Mouse (Mus musculus) left cerebral cortex, postnatal 25 days (tissue): ENCODE results near the gene Nfkbia. TPM values are rescaled to one million over a fixed set of nuclear protein-coding genes. Genes with fewer than 3 reads are reported as not detected.

ENCODE experiments used
- DNase-seq, 2 experiments: peaks; one replicate each; pipeline ENCODE4 v3.0.0; 2022; ENCODE audit warnings: low spot score in 2 of 2, mixed read lengths in 1 of 2
- intact Hi-C: fragments of 180-260 bp; cut with DNase I; formaldehyde crosslinking; loops from one replicate; pipeline ENCODE4 v1.15.1; 2025
- total RNA-seq, 2 experiments: library from RNA; stranded (reverse); gene quantifications; 2 replicates each; pipeline ENCODE4 v1.2.3; 2021

Nfkbia gene
- total RNA-seq = 10 to 100 TPM; 28.5 to 31.7 TPM

DNA sequence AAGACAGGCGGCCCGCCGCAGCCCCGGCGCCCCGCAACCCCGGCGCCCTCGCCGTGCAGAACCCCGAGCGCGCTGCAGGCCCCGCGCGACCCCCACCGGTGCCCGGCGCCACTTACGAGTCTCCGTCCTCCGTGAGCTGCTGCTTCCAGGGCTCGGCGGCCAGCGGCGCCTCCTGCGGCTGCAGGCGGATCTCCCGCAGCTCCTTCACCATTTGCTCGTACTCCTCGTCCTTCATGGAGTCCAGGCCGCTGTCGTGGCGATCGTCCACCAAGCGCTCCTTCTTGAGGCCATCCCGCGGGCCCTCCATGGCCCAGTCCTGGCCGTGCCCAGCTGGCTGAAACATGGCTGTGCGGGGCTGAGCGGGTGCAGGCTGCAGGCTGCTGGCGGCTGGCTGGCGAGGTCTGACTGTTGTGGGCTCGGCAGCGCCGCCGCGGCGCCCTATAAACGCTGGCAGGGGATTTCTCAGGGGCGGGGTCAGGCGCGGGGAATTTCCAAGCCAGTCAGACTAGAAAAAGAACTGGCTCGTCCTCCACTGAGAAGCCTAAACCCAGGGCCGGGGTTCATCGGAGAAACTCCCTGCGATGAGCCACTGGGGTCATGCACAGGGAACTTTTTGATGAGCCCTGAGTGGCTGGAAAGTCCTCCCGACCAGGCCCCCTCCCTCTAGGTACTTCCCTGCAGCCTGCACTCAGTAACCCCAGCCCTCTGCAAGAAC is at the start of gene Nfkbia:
Gene Nfkbia, minus strand, starts transcription at position 464 of the 715 bp plus-strand sequence.
- peak; percentile 90 to 92 for DNase-seq
- intact Hi-C loops = loop anchor here (1.0 kb wide), 2 partner anchors 46 to 94 kb away; no protein-coding TSS in a partner anchor

DNA sequence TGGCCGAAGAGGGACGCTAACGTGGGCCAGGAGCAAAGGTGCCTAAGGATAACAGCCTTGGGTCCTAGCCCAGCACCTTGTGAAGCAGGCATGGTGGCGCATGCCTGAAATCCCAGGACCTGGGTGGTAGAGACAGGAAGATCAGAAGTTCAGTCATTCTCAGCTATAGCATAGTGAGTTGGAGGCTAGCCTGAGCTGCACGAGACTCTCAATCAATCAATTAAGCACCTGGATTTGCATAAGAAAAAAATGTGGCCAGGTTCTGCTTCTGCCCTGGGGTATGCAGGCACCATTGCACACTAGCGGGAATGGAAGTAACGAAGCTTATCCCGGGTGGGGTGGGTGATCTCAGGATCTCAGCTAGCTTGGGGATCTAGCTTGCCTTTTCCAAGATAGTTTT is 46.7 kb upstream of the Nfkbia start:
- intact Hi-C loops = no loop called here
- no peak for DNase-seq

DNA sequence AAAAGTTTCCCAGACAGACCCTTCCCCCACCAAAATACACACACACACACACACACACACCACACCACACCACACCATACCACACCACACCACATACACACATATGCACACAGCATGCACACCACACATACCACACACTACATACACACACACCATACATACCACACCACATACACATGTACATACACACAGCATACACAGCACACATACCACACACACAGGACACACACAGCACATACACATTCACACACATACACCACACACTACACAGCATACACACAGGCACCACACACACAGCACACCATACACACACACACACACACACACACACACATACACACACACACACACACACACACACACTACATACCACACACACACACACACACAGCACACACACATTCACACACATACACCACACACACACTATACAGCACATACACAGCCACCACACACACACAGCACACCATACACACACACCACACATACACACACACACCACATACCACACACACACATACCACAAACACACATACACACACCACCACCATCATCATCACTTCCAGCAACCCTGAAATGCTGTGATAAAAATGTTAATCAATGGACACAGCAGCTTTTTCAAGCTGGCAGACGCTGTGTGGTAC is 46.0 kb upstream of the Nfkbia start:
- DNase-seq = no peak
- intact Hi-C loops = no loop called here

DNA sequence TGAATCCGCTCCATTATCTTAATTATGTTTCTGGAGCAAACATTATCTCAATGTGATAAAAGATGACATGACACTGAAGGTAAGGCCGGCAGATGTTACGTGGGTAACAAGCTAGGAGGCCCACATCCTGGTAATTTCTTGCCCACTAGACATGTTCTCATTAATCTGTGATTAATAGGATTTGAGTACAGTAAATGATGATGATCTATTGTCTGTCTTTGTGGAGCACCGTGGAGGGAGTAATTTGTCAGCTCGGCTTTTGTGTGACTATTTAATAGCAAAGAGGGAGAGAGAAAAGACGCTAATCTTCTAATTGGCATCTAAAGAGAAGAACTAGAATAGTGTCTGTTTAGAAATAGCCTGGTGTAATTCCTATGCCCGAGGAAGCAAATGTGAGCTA is 45.3 kb upstream of the Nfkbia start:
- intact Hi-C loops = no loop called here
- DNase-seq = no peak

DNA sequence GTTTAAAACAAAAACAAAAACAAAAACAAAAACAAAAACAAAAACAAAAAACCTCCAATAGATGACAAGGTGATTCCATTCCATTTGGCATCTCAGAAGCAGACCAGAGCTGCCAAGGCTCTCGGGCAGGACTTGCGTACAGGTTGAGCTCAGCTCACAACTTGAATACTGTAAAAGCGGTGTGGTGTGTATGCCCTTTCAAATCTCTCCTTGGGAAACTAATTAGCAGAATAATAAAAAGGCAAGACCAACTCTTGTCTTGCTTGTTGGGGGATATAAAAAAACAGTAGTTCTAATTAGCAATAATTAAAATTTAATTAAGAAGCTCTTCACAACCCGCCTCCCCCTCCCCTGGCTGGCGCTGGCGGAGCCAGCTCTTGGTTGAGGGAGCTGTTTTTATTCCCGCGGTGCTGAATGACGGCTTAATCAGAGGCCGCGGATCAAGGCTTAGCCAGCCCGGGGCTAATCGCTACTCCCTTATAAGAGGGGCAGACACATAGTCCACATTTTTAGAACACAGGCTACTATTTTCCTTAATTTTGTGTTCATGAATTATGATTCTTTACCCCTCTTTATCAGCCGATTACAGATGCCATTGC is 44.2 kb upstream of the Nfkbia start:
- no peak for DNase-seq
- intact Hi-C loops = no loop called here

DNA sequence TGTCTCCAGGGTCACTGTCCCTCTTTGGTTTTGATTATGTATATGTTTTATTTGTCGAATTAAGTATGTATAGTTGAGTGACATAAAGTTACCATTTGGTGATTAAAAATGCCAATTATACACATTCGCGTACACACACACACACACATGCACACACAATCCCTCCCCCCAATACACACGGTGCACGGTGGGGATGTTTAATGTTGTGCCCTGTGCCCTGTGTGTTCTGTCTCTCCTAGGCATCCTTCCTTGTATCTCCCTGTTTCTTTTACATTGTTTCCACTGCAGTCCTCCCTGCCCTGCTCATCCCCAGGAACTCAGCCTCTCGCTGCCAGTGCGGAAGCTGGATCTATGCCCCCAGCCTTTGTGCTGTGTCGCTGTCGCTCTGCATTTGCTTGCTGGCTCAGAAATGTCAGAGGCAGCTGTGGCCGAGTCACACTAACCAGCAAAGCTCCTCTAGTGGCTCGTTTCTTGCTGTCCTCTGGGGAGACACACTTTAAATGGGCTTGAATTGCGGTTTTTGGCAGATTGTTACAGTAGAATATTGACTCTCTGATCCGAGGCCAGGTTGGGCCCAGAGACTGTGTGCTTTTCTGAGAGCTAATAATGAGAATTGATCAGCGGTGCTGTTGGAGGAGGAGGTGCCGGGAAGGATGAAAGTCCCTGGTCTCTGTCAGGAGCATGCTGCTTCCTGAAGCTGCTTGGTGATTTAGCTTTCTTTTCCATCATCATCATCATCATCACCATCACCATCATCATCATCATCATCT is 34.7 kb upstream of the Nfkbia start:
- intact Hi-C loops = loop anchor here (10.0 kb wide), 1 partner anchor 308 kb away; the partner anchor contains the start of gene Brms1l
- no peak for DNase-seq

DNA sequence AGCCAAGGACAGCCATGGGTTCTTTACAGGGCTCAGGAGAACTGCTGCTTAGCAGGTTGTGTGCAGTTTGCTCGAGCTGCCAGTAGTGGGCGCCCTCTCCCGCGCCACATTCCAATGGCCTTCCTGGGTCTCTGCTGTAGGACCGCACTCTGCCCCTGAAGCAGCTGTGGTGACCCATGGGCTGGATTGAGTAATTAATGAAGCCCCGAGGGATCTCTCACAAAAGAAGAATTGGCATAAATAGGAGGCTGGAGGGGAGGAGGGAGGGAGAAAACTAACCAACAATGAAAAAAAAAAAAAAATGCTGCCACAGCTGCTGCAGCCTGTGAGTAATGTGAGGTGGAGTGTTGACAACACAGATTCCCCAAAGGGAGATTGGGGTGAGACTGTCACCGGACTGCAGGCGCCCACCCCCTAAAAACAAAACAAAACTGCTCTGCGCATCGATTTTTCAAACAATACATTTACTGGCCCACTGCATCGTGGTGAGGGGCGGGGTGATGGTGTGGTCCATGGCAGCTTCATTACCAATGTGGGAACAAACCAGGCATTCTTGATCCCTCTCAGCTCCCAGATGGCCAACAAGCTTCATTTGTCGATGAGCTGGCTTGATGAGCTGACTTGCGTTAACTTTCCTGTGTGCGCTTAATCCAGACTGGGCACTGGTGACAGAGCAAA is 25.8 kb upstream of the Nfkbia start:
- intact Hi-C loops = loop anchor here (10.0 kb wide), 1 partner anchor 147 kb away; no protein-coding TSS in a partner anchor

DNA sequence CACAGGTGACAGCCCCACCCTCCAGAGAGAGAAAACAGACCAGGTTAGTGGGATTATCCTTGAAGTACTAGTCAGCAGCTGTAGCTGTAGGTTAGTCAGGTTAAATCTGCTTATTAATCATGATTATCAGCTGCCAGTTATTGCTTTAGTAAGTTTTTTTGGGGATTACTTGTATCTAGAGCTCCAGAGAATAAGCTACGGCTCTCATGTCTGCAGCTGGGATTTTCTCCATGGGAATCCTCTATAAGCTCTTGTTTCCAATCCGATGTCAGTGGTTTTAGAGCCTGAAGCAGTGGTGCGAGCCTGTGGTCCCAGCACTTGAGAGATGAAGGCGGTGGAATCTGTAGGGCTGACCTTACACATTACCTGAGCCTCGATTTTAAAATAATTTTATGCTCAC is 16.4 kb upstream of the Nfkbia start:
- no peak for DNase-seq
- intact Hi-C loops = no loop called here

More for the DNA sequence above, 25.8 kb upstream of the Nfkbia start:
- DNase-seq = peak in 1 of 2 experiments; percentile 24

DNA sequence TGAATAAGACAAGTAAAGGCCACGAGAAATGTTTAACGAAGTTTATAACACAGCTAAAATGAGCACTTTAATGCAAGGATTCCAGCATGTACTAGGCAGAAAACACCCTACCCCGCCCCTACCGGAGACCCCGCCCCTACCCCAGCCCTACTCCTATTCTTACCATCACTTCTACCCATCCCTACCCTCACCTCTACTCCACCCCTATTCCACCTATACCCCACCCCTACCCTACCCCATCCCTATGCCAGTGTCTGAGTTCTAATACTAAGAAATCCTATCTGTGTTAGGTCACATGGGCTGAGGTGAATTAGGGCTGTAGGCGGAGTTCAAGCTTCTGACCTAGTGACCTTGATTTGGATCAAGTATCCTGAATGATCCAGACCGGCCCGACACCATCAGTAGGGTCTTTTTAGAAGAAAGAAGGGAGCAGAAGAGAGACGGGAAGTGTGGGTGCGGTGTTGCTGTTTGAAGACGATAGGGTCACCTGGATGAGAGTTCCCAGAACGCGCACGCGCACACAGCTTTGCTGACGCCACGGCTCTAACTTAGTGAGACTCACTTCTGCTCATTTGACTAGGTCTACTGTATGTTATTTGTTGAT is 15.0 kb upstream of the Nfkbia start:
- intact Hi-C loops = no loop called here
- DNase-seq = no peak

DNA sequence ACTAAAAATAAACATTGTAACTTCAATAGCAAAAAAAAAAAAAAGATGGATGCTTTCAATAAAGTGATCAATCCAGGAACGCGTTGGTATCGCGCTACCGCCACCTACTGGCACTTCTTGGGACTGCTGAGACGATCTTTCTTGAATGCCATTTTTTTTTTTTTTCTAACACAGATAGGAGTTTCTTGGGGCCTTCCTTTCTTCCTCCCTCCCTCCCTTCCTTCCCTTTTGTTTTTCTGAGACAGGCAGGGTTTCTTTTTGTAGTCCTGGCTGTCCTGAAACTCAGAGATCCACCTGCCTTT is 13.5 kb upstream of the Nfkbia start:
- peak; percentile 37 to 41 for DNase-seq
- intact Hi-C loops = no loop called here

DNA sequence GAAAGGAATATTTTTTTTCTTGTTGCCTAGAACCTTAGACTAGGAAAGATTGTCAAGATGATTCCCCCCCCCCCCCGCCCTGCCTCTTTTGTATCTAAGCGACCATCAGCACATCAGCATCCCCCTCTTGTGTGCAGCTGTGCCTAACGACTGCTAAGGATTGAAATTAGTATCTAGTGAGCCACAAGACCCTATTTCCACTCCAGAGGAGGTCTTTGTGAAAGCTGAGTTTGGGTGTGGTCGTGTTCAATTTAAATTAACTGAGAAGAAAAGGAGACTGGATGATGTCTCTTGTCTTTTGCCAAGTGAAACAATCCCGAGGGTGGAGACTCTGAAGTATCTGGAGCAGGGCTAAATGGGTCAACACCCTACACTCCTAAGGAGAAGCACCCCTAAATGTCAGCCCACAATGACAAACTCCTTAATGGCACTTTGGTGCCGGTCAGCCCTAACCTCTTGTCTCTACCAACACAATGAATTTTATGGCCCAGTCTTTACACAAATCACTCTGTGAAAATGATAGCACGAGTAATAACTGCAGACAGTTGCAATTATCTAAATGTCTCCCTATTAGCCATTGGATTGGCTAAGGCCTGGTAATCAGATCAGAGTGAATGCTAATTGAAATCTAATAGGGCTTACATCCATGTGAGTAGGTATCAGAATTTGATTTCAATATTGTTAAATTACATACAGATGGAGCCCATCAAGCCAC is 13.0 kb upstream of the Nfkbia start:
- intact Hi-C loops = no loop called here
- DNase-seq = no peak

DNA sequence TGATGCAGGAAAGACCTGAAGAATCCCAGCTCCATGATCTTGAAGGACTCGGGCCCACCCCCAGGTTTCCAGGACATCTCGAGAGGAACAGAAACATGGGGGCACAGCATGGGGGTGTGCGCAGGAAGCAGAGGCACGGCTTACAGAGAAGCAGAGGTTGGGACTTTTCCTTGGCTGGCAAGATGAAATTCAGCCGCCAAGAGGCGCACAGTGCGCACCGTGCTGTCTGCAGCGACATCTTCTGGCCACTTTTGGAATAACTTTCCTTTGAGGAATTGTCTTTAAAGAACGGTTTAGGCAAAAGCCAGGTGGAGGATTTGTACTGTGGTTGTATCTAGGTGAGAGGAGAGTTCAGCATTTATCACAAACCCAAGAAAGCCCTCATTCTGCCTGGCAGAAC is 6.6 kb upstream of the Nfkbia start:
- intact Hi-C loops = loop anchor here (1.0 kb wide), 3 partner anchors 127 to 184 kb away; no protein-coding TSS in a partner anchor
- peak; percentile 81 to 85 for DNase-seq

DNA sequence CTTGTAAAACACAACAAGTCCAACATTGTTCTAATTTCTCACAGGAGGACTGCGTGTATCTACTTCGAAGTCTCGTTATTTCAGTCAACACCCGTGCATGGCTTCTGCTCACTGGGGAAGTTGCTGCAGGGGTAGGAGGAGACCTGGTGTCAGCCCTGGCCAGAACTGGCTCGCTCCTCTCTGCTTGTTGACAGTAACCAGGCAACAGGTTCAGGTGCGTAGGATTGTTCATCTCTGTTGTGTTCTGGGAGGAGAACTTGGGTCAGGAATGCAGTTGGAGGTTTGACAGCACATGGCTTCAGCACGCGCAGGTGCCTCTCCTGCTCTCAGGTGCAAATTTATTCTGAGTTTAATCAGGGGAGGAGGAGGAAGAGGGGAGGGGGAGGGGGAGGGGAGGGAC is 5.3 kb upstream of the Nfkbia start:
- DNase-seq = no peak
- intact Hi-C loops = no loop called here

DNA sequence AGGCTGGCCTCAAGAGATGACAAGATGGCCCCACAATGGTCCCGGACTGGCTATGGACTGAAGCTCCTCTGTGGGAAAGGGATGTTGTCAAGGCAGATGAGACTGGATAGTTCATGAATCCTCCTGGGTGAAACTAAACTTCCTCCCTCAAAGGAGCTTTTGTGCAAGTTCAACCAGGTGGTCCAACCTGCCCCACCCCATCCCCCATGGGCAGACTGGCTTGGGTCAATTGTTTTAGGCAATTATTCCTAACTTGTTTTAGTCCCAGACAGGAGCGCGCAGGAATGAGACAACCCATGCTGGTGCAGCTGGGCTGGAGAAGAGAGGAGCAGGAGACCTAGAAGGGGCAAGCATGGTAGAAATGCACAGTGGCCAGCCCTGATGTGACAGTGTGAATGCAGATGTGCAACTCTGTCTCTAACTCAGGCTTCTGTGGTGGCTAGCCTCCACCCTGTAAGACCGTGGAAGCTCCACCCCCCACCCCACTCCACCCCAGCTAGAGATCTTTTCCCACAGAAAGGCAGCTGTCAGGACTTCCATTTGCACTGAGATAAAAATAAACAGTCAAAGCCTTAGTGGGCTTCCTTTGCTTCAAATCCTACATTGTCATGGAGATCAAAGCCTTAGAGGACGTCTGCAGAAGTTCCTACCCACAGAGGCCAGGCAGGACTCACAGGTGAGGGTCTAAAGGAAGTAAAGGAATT is 3.6 kb upstream of the Nfkbia start:
- intact Hi-C loops = no loop called here
- DNase-seq = no peak

DNA sequence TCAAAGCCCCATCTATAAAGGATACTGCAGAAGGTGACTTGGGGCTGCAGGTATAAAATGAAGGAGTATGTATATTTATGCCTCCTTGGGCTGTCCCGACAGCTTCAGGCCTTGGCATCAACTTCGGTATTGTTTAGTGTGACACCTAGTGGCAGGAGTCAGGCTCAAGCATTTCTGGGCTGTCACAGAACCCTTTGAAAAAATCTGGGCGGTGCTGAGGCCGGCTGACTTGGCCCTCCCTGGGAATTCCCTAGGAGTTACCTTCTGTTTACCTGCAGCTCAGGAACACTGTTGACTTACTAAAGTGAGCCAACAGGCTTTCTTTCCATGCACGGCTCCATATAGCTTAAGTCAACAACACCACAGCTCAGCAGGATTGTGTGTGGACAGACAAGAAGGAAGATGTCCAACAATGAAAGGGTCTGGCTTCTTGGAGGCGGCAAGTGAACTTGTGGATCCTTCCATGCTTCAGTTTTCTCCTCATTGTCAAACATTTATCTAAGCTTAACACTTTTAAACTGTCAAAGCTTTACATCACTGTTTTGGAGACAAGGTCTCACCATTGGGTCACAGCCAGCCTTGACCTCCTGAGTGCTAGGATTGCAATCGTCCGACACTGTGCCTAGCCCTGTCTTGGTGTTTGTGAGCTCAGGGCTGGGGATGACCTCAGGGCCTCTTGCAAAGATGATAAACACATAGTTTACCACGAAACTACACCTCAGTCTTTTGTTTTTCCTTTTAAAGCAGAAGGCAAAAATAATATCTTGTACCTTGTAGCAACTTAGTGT is 2.9 kb upstream of the Nfkbia start:
- peak; percentile 60 to 66 for DNase-seq
- intact Hi-C loops = no loop called here

DNA sequence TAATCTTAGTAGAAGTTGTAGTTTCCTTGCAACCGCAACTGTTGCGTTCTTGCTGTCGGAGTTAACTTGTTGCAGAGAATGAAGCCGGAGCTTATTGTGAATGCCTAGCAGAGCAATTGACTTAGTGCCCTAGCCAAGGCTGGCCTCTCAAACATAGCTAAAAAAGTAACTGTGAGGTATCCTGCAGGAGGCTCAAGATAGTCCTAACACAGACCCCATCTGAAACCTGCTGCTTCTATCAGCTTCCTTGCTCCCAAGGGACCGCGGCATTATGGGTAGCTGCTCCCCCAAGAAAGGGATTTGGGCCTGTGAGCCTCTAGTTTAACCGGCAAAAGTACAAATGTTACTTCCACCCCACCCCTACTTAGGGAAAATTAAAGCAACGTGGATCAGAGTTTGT is 934 bp upstream of the Nfkbia start:
- intact Hi-C loops = no loop called here
- no peak for DNase-seq

DNA sequence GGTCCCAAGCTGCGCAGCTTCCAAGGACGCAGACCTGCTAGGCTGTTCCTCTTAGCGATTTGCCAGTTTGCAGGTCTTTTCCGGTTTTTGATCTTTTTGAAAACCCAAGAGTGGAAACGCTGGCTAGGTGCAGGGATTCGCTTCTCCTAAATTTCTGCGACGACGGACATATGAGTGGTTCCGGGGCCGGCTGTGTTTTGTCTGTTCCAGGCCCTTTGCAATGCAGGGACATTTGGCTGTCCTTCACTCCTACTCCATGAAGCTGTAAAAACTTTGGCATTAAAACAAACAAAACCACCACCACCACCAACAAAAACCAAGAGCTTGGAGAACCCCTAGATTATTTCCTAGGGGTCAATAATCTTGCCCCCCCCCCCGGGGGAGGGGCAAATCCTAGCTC is 494 bp upstream of the Nfkbia start:
- no peak for DNase-seq
- intact Hi-C loops = loop anchor here (1.0 kb wide), 2 partner anchors 47 to 95 kb away; no protein-coding TSS in a partner anchor
